Mouse (Mus musculus) gastrocnemius, postnatal 10 days (tissue): ENCODE results near the gene Rora. TPM values are rescaled to one million over a fixed set of nuclear protein-coding genes. Genes with fewer than 3 reads are reported as not detected.
A peak's percentile ranks its signal among the peaks of the same experiment; 100 is the strongest.

Source experiments
- DNase-seq: peaks from one replicate; pipeline ENCODE4 v3.0.0; 2021; ENCODE audit warnings: mixed read lengths
- total RNA-seq, 2 experiments: library from RNA; stranded (reverse); gene quantifications; 2 replicates each; pipeline ENCODE4 v1.2.3; 2021

Rora gene
- total RNA-seq, 2 experiments from 2014 or later: 56.0 to 63.5 TPM

DNA sequence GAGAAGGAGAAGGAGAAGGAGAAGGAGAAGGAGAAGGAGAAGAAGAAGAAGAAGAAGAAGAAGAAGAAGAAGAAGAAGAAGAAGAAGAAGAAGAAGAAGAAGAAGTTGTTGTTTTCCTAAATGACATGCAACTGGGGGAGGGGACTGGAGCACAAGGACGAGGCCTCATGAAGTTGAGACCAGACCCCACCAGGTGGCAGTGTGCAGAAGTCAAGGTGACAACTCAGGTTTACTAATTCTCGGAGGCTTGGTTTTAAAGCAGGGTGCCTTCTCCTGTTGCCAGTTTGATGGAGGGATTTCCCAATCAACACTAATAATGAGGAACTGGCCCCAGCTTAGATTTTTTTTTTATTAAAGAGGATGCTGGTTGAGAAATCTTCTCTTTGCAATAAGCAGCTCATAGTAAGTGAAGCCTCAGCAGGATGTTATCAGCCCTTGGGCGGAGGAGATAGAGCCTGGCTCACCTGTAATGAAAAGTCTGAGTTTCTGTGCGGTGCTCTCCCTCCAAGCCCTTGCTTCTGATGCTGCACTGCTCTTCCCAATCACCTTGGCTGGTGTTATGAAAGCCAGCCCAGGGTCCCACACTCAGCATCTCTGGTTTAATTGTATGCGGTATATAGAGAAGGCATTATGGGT, 303.5 kb downstream of the Rora start:
- DNase-seq: peak; percentile 53

DNA sequence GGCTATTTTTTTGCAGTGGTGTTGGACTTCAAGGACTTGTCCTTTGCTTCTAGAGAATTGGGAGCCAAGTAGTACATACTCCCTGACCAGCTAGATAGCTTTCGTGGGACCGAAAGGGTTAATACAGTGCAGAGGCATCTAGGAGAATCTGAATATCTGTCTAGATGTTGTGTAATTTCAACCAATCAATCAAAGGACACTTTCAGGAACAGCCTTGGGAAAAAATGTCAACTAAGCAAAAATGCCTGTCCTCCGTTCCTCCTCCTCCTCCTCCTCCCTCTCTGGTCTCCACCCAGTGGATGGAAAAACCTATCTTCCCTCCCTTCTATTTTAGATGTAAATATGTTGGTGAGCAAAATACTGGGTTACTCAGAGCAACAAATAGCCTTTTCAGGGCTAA, 304.2 kb downstream of the Rora start:
- DNase-seq: no peak

DNA sequence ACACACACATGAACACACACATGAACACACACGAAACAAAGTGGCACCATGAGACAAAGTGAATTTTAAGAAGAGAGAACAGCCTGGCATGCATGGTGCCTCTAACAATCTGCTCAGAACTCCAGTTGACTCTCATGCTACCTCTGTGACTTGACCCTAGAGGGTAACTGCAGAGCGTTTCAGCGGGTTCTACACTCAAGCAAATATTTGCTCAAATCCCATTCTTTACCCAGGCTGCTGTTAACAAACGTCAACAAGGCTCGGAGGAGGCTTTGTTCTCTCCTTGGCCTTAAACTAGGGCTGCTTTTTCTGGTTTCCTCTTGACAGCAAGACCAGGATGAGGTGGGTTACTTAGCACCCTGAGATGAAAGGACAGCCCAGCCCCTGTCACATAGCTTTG, 305.3 kb downstream of the Rora start:
- DNase-seq: no peak

DNA sequence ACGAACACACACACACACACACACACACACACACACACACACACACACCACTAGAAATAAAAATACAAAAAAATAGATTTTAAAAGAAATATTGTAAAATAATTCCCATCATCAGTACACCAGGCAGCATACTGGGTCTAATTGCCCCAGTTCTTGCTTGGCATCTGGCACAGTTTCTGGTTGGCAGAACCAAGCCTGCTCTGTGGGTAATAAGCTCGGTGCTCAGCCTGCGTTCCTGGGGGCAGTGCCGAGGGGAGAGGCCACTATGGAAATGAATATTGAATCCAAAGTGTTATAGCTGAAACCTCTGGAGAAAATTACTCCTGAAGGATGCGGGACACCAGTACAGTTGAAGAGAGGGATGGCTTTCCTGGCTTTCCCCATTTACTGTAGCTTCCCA, 310.3 kb downstream of the Rora start:
- DNase-seq: no peak

DNA sequence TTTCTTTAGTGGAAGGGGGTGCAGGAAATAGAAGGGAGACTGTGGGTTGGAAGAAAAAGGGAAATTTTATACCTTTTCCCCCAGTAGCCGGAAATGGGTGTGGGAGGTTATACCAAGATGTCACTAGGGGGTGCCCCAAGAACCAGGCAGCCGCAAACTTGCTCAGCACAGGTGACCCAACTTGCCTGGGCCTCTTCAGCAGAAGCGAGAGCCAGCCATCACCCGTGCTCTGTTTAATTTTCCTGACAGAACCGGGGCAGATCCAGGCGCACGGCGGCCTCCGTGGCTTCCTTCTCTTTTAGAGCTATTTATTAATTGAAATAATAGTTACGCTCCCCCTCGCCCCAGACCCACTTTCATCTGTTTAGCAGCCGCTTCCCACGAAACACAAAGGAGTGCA, 313.0 kb downstream of the Rora start:
- no peak for DNase-seq

DNA sequence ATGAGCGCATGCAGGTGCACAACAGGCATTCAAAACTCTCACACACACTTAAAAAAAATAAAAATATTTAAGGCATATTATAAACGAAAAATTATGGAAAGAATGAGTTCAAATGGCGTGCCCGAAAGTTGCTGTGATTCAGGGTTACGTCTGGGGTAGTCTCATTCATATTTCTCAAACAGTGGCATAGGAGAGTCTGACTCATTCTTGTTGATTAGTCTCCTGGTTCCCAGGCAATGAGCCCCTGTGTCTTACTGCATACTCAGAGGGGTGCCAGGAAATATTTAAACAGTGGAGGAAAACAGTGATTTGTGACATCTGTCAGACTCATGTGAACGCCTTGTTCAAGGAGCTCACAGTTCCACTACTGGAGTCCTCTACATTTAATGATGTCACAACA, 316.5 kb downstream of the Rora start:
- DNase-seq: no peak

DNA sequence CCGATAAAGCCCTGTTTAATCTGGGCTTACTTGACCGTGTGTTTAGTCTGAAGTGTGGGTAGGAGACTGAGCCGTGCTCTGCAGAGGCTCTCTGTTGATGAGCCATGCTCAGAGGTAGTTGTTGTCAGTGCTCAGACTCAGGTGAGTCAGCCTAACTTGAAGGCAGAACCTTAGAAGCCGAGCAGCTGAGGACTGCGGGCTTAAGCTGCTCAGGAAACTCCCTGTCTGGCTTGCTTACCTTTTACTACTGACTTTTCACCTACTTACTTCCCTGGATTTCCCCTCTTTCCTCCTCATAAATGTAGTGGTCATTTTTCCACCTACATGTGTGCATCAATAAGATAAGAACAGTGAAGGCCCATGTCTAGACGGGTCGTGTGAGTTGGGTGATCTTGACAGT, 318.7 kb downstream of the Rora start:
- DNase-seq: no peak

DNA sequence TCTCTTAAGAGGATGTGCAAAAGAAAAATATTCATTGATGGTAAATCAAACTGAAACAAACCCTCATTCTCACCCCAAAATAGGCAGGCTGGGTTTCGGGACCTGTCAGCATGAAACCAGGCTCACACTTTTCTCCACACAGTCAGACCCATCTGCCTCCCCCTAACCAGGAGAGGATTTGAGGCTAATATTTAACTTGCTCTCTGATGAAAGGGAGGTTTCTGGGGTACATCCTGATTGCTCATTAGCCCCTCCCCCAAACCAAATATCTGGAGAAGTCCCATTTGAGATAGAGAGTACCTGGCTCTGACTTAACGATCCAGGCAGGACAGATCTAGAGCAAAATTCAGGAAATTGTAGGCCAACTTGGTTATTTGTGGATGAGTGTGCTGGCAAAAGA, 320.9 kb downstream of the Rora start:
- no peak for DNase-seq

DNA sequence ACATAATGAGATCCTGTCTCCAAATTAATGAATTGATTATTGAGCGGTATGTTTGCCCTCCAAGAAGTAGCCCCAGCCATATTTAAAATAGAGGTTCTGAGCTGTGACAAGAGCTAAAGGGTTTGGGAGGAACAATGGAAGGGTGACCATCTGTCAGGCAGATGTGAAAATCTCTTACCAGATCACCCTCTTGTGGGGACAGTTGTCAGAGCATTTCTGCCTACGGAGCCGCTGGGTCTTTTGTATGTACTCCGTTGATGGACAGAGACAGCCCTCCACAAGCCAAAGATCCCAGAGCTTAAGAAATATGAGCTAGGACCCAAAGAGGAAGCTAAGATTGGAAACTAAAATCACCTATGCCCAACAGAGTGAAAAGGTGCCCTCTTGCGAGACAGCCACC, 322.6 kb downstream of the Rora start:
- no peak for DNase-seq

DNA sequence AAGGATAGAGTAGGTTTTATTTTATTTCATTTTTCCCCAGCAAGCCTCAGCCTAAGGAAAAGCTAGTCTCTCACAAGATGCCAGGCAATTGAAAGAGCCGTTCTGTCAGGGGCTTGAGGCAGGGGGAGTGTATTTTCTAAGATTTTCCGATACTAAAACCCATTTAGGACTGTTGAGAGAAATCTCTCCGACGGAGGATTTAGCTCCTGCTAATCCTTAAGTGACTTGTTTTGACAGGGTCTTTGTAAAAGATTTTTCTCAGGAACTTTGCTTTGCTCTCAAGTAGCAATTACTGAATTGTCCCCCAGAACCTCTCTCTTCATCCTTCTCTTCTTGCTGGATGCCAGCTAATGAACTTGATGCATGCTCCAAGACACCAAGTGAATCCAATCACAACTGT, 323.3 kb downstream of the Rora start:
- DNase-seq: no peak

DNA sequence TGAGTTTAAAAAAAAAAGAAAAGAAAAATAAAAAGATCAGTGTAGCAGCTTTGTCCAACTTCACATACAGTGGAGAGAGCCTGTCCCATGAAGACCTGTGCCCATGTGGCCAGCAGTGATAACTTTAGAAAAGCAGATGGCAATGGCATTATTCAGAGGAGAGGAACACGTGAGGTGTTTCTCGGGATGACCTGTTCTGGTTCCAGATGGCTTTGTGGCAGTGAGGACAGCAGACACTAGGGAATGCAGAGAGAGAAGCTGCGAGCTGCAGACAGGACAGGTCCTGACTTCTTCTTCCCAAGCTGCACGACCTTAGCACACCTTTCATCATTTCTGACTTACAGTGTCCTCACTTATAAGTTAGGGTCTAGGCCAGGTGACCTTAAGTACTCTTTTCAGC, 325.1 kb downstream of the Rora start:
- DNase-seq: no peak

DNA sequence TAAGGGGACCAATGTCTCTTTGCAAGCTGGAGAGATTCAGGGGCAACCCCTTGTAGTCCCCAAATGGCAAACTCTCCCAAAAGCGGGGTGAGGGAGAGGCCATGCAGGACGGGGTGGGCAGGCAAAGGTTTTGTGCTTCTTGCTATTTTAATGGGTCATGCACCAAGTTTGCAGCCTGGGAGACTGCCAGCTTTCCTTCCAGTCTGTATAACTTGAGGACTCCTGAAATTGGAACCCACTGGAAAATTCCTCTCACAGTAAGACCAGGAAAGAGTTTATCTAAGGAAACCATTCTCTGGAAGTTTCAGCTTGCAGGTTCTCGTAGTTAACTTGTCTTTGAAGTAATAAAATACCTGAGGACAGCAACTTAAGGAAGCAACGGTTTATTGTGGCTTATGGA, 326.5 kb downstream of the Rora start:
- DNase-seq: peak; percentile 12

DNA sequence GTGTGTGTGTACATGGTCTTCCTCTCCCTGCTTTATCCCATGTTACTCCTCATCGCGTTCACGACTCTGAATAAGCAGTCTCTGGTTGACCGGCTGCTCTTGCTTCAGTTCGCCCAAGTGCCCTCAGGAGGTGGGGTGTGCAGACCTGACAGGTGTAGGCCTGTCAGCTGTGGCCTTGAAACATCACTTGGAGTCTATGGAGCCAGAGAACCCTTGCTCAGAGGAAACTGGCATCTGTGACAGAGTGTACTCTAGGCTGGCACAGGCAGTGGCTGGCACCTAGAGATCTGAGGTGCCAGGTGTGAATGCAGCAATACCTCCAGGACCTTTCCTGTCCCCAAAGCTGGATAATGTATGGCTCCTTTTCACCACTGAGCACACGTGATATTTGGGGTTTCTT, 331.5 kb downstream of the Rora start:
- DNase-seq: no peak

DNA sequence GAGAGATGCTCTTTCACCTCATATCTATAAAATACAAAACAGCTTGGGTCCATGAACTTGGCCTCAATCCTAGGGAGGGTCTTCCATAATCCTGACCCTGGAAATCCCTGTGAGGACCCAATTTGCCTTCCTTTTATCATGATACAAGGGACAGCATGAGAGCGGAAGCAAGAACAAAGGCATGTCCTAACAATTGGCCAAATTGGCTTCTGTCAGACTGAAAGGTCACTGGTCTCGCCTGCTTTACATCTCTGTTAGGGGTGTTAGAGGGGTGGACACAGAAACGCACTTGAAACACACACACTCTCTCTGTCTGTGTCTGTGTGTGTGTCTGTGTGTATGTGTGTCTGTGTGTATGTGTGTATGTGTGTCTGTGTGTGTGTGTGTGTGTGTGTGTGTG, 332.2 kb downstream of the Rora start:
- DNase-seq: no peak

DNA sequence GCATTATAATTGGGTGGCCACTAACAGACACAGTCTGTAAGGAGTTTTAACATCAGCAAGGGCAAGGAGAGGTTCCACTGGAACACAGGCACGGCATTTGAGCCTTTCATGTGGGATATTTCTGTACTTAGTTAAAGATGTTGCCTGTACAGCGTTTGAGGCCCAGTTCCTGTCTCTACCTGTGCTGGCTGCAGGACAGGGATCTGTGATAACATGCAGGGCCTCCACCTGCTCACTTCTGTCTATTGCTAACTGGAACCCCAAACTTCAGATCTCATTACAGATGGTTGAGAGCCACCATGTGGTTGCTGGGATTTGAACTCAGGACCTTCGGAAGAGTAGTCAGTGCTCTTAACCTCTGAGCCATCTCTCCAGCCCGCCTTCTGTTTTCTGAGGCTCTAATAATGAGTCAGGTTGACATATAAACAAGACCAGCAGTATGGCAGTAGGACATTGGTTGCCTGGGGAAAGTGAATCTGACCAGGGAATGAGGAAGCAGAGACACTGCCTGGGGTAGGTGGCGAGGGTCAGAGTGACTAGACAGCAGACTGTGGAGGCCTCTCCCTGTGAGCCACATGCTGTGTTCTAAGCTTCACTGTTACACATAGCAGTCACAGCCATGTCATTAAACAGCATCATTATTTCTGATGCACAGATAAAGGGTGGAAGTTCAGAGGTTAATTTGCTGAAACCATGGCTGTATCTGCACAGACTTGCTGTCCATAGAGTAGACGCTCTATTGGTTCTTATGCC, 333.9 kb downstream of the Rora start:
- DNase-seq: no peak

DNA sequence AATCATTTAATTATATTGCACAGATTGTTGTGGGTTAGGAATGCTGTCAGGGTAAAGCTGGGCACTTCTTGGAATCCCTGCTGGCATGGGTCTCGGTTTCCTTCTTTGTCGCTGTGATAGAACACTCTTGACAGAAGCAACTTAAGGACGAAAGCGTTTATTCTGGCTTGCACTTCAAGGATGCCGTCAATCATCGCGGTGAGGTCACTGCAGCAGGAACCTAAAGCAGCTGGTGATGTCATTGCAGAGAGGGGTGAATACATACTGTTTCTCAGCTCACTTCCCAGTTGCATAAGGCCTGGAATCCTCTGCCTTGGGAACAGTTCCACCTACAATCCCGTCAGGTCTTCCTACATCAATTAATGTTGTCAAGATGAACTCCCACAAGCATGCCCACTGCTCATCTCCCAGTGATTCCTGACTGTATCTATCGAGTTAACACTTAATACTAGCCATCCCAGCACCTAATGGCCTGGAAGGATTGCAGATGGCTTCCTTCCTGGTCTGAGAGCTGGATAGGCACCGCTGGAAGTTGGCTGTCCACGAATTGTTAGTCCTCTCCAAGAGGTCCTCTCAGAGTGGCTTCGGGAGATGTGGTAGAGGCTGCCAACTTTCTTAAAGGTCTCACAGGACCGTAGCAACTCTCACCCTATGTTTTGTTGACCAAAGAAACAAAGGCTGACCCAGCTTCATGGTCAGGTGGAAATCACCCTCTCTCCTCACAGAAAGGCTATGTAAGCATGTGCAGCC, 334.8 kb downstream of the Rora start:
- no peak for DNase-seq

DNA sequence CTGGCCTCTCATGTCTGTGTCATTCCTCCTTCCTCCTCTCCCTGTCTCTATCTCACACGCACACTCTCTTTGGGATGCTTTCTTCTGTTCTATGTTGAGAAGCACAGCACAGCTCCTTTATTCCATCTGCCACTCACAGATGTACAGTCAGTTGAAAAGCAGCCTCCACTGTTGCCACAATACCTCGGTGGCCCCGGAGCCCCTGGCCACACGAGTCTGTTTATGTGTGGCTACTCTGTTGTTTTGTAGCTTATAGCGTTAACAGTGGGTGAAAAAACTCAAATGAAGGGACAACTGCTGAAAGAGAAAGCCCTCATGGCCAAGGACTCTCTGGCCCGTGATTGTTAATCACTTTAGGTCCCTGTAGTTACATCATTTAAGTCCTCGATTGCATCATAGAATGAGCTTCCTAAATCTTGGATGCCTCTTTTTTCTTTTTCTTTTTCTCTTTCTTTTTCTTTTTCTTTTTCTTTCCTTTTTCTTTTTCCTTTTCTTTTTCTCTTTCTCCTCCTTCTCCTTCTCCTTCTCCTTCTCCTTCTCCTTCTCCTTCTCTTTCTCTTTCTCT, 336.4 kb downstream of the Rora start:
- DNase-seq: no peak

DNA sequence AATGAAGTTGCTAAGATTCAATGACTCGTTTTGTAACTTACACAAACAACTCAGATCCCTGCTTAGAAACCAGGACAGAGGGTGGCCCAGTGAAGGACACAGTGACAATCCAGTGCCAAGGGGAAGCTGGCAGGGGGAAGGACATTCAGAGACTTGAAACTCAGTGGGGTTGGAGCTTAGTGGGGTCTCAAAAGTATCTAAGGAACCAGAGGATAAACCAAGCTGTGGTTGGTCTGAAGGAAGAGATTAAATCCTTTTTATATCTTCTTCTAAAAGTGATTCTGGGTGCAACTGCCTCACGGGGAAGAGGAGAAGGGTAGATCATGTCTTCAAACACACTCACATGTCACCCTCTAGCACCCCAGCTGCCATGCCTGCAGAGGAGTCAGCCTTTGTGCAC, 340.3 kb downstream of the Rora start:
- DNase-seq: no peak

DNA sequence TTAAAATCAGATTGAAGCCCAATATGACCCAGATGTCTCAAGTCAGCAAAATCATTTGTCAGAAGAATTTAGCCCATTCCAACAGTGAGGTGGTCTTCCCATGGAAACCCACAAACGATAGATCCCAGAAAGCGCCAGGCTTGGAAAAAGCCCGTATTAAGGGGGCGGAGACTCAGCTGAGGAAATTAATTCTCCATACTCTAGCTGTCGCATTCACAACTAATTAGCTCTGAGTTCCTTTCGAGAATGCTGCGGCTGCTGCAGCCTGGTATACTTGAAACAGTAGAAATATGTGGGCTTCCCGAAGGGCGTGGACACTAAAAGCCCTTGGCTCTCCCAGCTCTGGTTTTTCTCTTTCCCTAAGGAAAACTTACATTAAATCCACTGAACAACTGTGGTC, 345.4 kb downstream of the Rora start:
- DNase-seq: no peak

DNA sequence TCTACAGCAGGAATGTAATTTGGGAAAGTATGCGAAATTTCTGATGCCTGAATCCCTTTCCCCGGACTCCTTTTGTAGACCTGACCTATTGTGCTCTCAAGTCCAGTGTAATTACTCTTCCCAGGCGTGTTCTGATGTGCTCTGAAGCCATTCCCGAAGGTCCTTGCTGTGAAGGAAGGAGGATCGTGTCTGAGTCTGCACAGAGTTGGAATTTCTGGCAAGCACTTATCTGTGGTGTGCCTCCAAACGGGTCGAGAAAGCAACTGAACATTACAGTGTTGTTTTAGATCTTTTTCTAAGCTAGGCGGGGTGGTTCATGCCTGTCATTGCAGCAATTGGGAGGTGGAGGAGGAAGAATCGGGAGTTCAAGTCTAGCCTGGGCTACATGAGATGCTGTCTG, 350.9 kb downstream of the Rora start:
- DNase-seq: no peak

DNA sequence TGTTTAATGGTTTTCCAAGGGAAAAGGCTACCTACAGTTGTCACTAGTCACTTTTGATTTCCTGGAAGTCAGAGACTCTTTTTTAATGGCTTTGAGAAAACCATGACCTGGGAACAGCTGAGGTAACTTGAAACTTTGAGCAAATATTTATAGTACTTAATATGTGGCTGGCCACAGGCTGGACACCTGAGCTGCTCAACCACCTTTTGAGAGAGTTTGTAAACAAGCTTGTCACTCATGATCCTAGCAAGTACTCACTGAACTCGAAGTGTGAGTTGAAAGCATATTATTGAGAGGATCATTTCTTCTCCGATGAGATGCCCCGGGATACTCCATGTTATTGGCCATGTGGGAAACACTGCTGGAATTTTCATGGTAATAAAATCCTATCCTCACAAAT, 353.1 kb downstream of the Rora start:
- DNase-seq: no peak

DNA sequence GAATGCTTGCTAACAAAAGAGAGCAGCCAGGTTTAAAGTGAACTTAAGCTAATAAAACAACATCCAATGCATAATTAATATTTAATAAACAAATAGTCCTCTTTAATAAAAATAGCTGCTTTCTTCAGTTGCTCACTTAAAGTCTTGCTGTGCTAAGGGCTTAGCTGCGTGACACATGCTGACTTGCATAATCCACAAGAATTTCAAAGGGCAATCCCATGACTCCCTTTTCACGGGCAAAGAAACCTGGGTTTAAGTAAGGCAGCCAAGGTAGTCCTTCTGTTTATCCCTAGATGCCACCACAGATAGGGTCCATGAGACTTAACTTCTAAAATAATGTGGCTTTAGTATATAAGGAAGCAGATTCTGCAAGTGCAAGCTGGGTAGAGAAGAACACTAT, 355.1 kb downstream of the Rora start:
- no peak for DNase-seq

DNA sequence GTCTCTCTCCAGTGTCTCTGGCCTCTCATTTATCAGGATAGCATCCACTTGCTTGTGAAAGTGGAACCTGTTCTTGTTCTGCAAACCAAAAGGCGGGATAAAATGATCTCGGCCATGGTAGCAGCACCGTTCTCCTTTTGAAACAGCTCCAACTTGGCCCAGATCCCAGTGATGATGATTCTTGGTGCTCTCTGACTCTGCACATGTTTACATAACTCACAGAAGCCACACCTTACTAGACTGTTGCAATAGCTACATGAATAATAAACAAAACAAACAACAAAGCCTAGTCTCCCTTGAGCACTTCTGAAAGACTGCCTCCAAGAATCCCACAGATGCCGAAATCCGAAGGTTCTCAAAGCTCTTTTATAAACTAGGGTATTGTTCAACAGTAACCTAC, 357.3 kb downstream of the Rora start:
- peak; percentile 17 for DNase-seq
